Mouse (Mus musculus): ENCODE results near the gene 4930402K13Rik.
"Not testable (repeated sequence)": the region's sequence is repeated elsewhere in the genome, so short reads cannot be mapped to it uniquely, and the experiment has no call there.

- not testable (repeated sequence) for TF ChIP-seq CTCF (IDR thresholded peaks at IDR 0.05; ENCODE audit: control insufficient read depth, insufficient read depth, insufficient read length); MAX (IDR thresholded peaks at IDR 0.05); USF1 (IDR thresholded peaks at IDR 0.05; ENCODE audit: low read depth); CEBPB (IDR thresholded peaks at IDR 0.05; ENCODE audit: low read depth); MYOG (IDR thresholded peaks at IDR 0.05; ENCODE audit: control insufficient read depth, extremely low read depth, insufficient read length)
Measured at GRCm38 (mm10) chrX:9060952-9061351, 43.4 kb upstream of the 4930402K13Rik start.
